Mouse (Mus musculus) adrenal gland, adult (tissue): ENCODE measurements at regions not wholly inside any gene's neighbourhood (a gene's known extent, or its start where the extent isn't known, plus 50 kb on each side); places are given as distances from the start of the nearest gene placed in this dataset.
A peak's percentile ranks its signal among the peaks of the same experiment; 100 is the strongest.
"Not testable (repeated sequence)": the region's sequence is repeated elsewhere in the genome, so short reads cannot be mapped to it uniquely, and the experiment has no call there.

ENCODE experiments used
- DNase-seq, 2 experiments: peaks; one replicate each; pipeline ENCODE4 v3.0.0; 2022 to 2023; ENCODE audit warnings: low spot score in 1 of 2; ENCODE audit not compliant: inconsistent age in 2 of 2

DNA sequence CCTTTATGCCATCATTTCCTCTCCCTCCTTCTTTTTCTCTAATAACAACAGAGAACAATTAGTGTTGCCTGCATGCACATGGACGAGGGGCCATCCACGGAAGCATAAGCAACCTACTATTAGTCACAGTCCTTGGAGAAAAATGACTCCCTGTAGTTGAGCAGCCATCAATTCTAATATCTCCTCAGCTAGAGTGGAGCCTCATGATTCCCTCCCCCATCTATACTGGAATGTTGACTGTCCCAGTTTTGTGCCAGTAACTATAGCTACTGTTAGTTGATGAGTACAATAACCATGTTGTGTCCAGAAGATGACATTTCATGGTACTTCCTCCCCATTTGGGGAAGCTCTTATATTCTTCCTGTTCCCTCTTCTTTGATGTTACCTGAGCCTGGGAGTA is 64.3 kb upstream of the Rtn4 start:
- DNase-seq: no peak

DNA sequence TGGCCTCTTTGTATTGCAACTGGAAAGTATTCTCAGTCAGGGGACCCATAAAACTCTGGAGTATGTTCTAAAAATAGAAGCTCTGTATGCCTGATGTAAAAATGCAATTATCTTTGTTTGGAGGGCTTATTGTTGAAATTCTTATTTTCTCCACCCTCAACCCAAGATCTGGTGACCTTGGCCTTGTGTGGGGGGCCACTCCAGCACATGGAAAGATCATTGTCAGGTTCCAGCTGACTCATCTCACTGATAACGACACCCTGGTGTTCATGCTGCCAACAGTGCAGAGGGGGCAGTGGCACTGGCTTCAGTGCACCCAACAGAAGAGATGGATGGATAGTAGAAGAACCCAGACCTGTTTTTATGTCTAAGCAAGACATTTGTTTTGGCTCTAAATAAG is 60.3 kb upstream of the Rtn4 start:
- peak; percentile 47 to 81 for DNase-seq

DNA sequence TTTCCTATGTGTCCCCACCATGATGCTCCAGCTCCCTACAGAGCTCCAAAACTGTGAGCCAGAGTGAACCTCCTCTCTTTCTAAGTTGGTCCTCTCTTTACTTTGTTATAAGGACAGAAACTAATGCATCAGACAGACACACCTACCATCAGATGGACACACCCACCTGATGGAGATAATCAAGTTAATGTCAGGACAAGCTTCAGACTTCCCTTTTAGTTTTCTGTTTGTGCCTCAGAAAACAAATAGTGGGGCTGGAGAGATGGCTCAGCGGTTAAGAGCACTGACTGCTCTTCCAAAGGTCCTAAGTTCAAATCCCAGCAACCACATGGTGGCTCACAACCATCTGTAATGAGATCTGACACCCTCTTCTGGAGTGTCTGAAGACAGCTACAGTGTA is 59.5 kb upstream of the Rtn4 start:
- DNase-seq: not testable (repeated sequence)

DNA sequence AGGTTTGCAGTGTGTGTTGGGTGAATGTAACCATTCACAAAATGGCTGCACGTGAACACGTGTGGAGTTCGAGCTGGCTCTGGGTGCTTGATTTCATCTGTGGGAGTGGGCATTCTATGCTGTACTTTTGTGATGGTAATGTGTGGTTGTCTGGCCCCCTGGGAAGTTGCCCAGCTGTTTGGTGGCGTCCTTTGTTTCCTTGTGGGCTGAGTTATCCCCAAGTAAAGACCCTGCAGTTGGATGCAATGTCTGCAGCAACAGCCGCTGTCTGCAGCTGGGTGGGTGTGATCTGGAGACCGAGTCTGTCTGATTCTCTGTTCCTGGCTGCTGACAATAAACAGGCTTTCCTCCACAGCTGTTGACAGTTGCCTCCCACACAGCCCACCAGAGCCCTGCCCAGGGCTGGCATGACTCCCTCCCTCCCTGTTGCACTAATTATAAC is 56.0 kb upstream of the Rtn4 start:
- DNase-seq: no peak

DNA sequence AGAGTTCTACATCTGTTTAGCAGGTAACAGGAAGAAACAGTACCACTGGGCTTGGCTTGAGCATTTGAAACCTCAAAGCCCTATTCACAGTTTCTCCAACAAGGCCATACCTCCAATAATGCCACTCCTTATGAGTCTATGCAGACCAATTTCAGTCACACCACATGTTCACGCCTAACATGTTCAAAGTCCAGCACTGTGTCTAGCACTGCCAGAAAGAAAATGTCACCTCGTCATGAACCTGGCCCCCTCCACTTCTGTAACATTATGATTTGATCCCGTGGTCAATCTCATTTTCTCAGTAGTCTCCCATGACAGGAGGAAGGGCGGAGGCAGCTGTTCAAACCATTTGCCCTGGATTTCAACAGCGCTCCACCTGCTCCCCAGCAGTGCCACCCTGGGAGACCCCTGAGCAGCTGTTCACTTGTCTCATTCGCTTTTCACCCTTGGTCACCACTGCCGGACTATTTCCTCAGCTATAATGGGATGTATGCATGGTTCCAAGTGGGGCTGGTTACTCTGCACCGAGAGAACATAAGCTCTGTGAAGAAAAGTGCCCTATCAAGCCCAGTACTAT is 54.6 kb upstream of the Rtn4 start:
- no peak for DNase-seq

DNA sequence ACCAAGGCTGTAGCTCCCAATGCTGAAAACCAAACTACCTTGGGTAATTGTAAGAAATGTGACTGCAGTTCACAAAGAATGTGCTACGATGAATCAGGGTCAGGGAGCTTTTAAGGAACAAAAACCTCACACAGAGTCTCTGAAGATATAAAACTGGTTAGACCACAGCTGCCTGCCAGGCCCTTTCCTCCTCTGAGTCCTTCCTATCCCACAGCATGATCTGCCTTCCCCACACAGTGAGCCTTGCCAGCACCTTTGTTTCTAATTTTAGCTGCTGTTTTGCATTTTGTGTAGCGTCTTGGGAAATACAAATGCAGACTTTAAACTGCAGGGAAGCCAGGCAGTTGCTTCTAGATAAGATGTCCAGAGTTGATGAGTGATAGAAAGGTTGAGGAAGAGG is 53.9 kb upstream of the Rtn4 start:
- DNase-seq: peak in 1 of 2 experiments; percentile 54
